ENCODE assay signal across 21 mouse cellular contexts in the genomic region with DNA sequence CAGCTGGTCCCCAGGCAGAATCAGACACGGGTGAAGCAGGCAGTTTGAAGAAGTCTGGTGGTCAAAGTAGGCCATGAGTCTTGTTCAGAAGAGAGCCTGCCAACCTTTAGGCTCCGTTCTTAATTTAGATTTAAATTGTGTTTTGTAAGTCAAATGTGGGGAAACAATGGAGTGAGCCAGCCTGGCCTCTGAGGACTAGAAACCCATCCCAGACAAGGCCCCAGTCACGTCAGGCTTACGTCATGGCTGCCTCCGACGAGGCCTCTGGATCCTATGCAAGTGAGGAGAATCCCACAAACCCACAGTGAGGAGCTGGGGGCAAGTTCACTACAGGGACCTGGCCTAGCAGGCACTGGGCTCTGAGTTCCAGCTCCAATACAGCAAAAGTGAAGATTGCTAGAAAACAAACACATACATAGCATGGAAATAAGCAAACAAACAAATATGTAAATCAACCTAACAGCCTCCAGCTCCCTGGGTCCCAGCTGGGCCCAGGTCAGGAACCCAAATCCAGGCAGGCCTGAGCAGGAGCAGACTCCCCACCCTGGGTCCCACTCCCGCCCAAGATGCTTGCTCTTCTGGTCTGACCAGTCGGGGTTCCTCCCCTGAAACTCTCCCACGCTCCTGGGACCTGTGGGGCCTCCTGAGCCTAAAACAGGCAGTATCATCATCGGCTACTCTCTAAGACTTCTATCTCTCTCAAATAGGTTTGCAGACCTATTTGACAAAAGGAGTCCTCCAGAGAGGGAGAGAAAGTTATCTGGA. TPM values are rescaled to one million over a fixed set of nuclear protein-coding genes. Genes with fewer than 3 reads are reported as not detected.
"Had no signal": no experiment of that assay in that cellular context is flagged by ENCODE, and none has a peak within 500 bp of the region (broad histone marks: within the 10 kb centered on the region; RNA-seq: fewer than 3 reads in every experiment).

No protein-coding gene starts in this region.

- ATAC-seq: intestine, embryonic 15.5 days; liver, embryonic 12.5 days; midbrain, embryonic 16.5 days had no signal

- H3K9ac ChIP-seq: liver, embryonic 12.5 days; lung, embryonic 14.5 days; neural tube, embryonic 13.5 days had no signal

- H3K4me3 ChIP-seq: intestine, embryonic 15.5 days; layer of hippocampus, adult 2 months; liver, embryonic 12.5 days; neural tube, embryonic 13.5 days had no signal

- H3K9me3 ChIP-seq: intestine, embryonic 15.5 days; liver, embryonic 12.5 days; neural tube, embryonic 13.5 days had no signal

- H3K27me3 ChIP-seq: intestine, embryonic 15.5 days; liver, embryonic 12.5 days had no signal

- DNase-seq: kidney, adult 18-20 months; kidney, postnatal 10 days; kidney, postnatal 4 days; left cerebral cortex, postnatal 4 days; lung, embryonic 14.5 days; lung, postnatal 10 days; lung, postnatal 4 days; retina, postnatal 1 day; right cerebral cortex, postnatal 14 days; thymus, postnatal 36 days had no signal

- H3K4me2 ChIP-seq: midbrain, embryonic 11.5 days; neural tube, embryonic 13.5 days had no signal

- H3K27ac ChIP-seq: layer of hippocampus, adult 2 months; liver, embryonic 12.5 days; neural tube, embryonic 13.5 days had no signal

- H3K36me3 ChIP-seq: intestine, embryonic 15.5 days; liver, embryonic 12.5 days; neural tube, embryonic 13.5 days had no signal

RNA-seq across cellular contexts. Expression of a gene that starts 6.1 kb away (rescaled TPM):
- polyA plus RNA-seq: liver, embryonic 12.5 days had no signal

RNA-seq across cellular contexts. Expression of a gene that starts 19.7 kb away (rescaled TPM):
- polyA plus RNA-seq: midbrain, embryonic 11.5 days; midbrain, embryonic 16.5 days; neural tube, embryonic 13.5 days had no signal

RNA-seq across cellular contexts. Expression of a gene that starts 46.2 kb away (rescaled TPM):
- polyA plus RNA-seq: kidney, embryonic 14.5 days; limb, embryonic 14.5 days; liver, embryonic 12.5 days; liver, embryonic 16.5 days; lung, embryonic 14.5 days; midbrain, embryonic 11.5 days; midbrain, embryonic 16.5 days; neural tube, embryonic 13.5 days; small intestine, adult 2 months; thymus, postnatal 0 days had no signal
